Mouse (Mus musculus) stomach, embryonic 15.5 days (tissue): Measurements from ENCODE around the gene Armc8. TPM values are rescaled to one million over a fixed set of nuclear protein-coding genes. Genes with fewer than 3 reads are reported as not detected.

Experiments
- ATAC-seq: fragments of 200-750 bp; cut with Nextera tagmentation; 2 replicates; pipeline ENCODE4 v1.8.0; 2017; ENCODE audit warnings: low read depth, moderate number of reproducible peaks, moderate TSS enrichment; ENCODE audit not compliant: insufficient read depth, low FRiP score
- H3K27ac ChIP-seq: fragments of 300-500 bp; sonication (generic); 2 replicates; pipeline ENCODE4 v1.5.1; 2015; ENCODE audit warnings: mild to moderate bottlenecking, inconsistent platforms
- H3K27me3 ChIP-seq: fragments of 300-500 bp; sonication (generic); replicated peaks from 2 replicates; pipeline ENCODE4 v1.6.1; 2015; ENCODE audit warnings: inconsistent platforms
- H3K36me3 ChIP-seq: fragments of 300-500 bp; sonication (generic); 2 replicates; pipeline ENCODE4 v1.6.1; 2015; ENCODE audit warnings: inconsistent platforms
- H3K4me1 ChIP-seq: fragments of 300-500 bp; sonication (generic); 2 replicates; pipeline ENCODE4 v1.6.1; 2015; ENCODE audit warnings: inconsistent platforms
- H3K4me2 ChIP-seq: fragments of 300-500 bp; sonication (generic); 2 replicates; pipeline ENCODE4 v1.6.1; 2015; ENCODE audit warnings: mild to moderate bottlenecking, inconsistent platforms
- H3K4me3 ChIP-seq: fragments of 300-500 bp; sonication (generic); replicated peaks from 2 replicates; pipeline ENCODE4 v1.5.1; 2015; ENCODE audit warnings: inconsistent platforms
- H3K9ac ChIP-seq: fragments of 300-500 bp; sonication (generic); 2 replicates; pipeline ENCODE4 v1.6.1; 2015; ENCODE audit warnings: inconsistent platforms
- H3K9me3 ChIP-seq: fragments of 300-500 bp; sonication (generic); 2 replicates; pipeline ENCODE4 v1.6.1; 2016; ENCODE audit warnings: inconsistent platforms
- WGBS: fragments of 180-500 bp; shearing (Covaris S2); methylation state at CpG from one replicate; pipeline ENCODE4 v1.1.7; 2015; 5-methylcytosine and 5-hydroxymethylcytosine counted together
- polyA plus RNA-seq: library from polyadenylated mRNA; unstranded; fragments of >200 nt; fragmentation: Nextera tagmentation; extraction: Ambion mirVana; gene quantifications from 2 replicates; pipeline ENCODE4 v1.2.1, GENCODE M21; 2015

Gene Armc8
- polyA plus RNA-seq, 1 experiment from 2014 or later = 23.9 TPM

- H3K4me2 ChIP-seq = no peak overlapping the region
- no peaks in the 10 kb centered on the region for H3K9me3 ChIP-seq
- H3K4me3 ChIP-seq = no peak overlapping the region
- peaks cover 20% of the 10 kb centered on the region for H3K36me3 ChIP-seq
- no peak overlapping the region for H3K27ac ChIP-seq
- H3K4me1 ChIP-seq = no peaks in the 10 kb centered on the region
- H3K9ac ChIP-seq = no peak overlapping the region
- 79% methylated on average over 10 of the region's 10 CpGs for WGBS
- no peak for ATAC-seq
- no peaks in the 10 kb centered on the region for H3K27me3 ChIP-seq
Measured at GRCm38 (mm10) chr9:99492634-99493200, 76.0 kb downstream of the Armc8 start.

- no peak overlapping the region for H3K27ac ChIP-seq
- H3K27me3 ChIP-seq = no peaks in the 10 kb centered on the region
- ATAC-seq = no peak
- no peak overlapping the region for H3K9ac ChIP-seq
- H3K4me2 ChIP-seq = no peak overlapping the region
- 96% methylated on average over 4 of the region's 4 CpGs for WGBS
- H3K4me1 ChIP-seq = no peaks in the 10 kb centered on the region
- H3K9me3 ChIP-seq = no peaks in the 10 kb centered on the region
- peaks cover 22% of the 10 kb centered on the region for H3K36me3 ChIP-seq
- no peak overlapping the region for H3K4me3 ChIP-seq
Measured at GRCm38 (mm10) chr9:99491050-99491449, 77.6 kb downstream of the Armc8 start.

GRCm38 (mm10) chr9:99487841-99488240, 80.9 kb downstream of the Armc8 start:
- Histone ChIP-seq H3K27me3 (no peaks in the 10 kb centered on the region), H3K36me3 (peaks cover 18% of the 10 kb centered on the region), H3K4me3 (no peak overlapping the region), H3K27ac (no peak overlapping the region), H3K4me1 (no peaks in the 10 kb centered on the region), H3K9ac (no peak overlapping the region), H3K4me2 (no peak overlapping the region), H3K9me3 (no peaks in the 10 kb centered on the region)
- no peak for ATAC-seq
- WGBS = 77% methylated on average over 3 of the region's 3 CpGs

- Histone ChIP-seq H3K4me2 (no peak overlapping the region), H3K36me3 (peaks cover 18% of the 10 kb centered on the region), H3K4me1 (no peaks in the 10 kb centered on the region), H3K4me3 (no peak overlapping the region), H3K27ac (no peak overlapping the region), H3K27me3 (no peaks in the 10 kb centered on the region), H3K9ac (no peak overlapping the region), H3K9me3 (no peaks in the 10 kb centered on the region)
- ATAC-seq = no peak
- WGBS = 84% methylated on average over 8 of the region's 8 CpGs
Measured at GRCm38 (mm10) chr9:99487126-99487695, 81.5 kb downstream of the Armc8 start.

GRCm38 (mm10) chr9:99485144-99485543, 83.6 kb downstream of the Armc8 start:
- 91% methylated on average over 4 of the region's 4 CpGs for WGBS

GRCm38 (mm10) chr9:99484632-99485031, 84.1 kb downstream of the Armc8 start:
- H3K4me3 ChIP-seq = no peak overlapping the region
- no peak overlapping the region for H3K4me2 ChIP-seq
- H3K36me3 ChIP-seq = peaks cover 18% of the 10 kb centered on the region
- no peaks in the 10 kb centered on the region for H3K27me3 ChIP-seq
- no peaks in the 10 kb centered on the region for H3K9me3 ChIP-seq
- no peak for ATAC-seq
- H3K27ac ChIP-seq = no peak overlapping the region
- H3K4me1 ChIP-seq = 0 out of 2 replicates have a peak, but pooled peaks cover under 1% of the 10 kb centered on the region
- H3K9ac ChIP-seq = no peak overlapping the region

More at GRCm38 (mm10) chr9:99485144-99485543, 83.6 kb downstream of the Armc8 start:
- H3K27me3 ChIP-seq = no peaks in the 10 kb centered on the region
- no peak overlapping the region for H3K4me3 ChIP-seq
- no peak overlapping the region for H3K4me2 ChIP-seq
- H3K36me3 ChIP-seq = peaks cover 18% of the 10 kb centered on the region
- no peaks in the 10 kb centered on the region for H3K9me3 ChIP-seq
- ATAC-seq = no peak
- no peaks in the 10 kb centered on the region for H3K4me1 ChIP-seq
- H3K27ac ChIP-seq = no peak overlapping the region
- no peak overlapping the region for H3K9ac ChIP-seq

GRCm38 (mm10) chr9:99483191-99483590, 85.5 kb downstream of the Armc8 start:
- Histone ChIP-seq H3K4me3 (no peak overlapping the region), H3K27me3 (no peaks in the 10 kb centered on the region), H3K36me3 (peaks cover 18% of the 10 kb centered on the region), H3K27ac (no peak overlapping the region), H3K4me1 (0 out of 2 replicates have a peak, but pooled peaks cover 8% of the 10 kb centered on the region), H3K4me2 (no peak overlapping the region), H3K9me3 (no peaks in the 10 kb centered on the region), H3K9ac (no peak overlapping the region)
- ATAC-seq = no peak
- WGBS = 88% methylated on average over 4 of the region's 4 CpGs

- ATAC-seq = no peak
- 88% methylated on average over 4 of the region's 4 CpGs for WGBS
- H3K9me3 ChIP-seq = no peaks in the 10 kb centered on the region
- no peak overlapping the region for H3K9ac ChIP-seq
- H3K4me3 ChIP-seq = no peak overlapping the region
- H3K36me3 ChIP-seq = peaks cover 5% of the 10 kb centered on the region; the same call in 1 of the 2 replicates
- H3K4me1 ChIP-seq = 0 out of 2 replicates have a peak, but pooled peaks cover 8% of the 10 kb centered on the region
- H3K27ac ChIP-seq = no peak overlapping the region
- no peaks in the 10 kb centered on the region for H3K27me3 ChIP-seq
- no peak overlapping the region for H3K4me2 ChIP-seq
Measured at GRCm38 (mm10) chr9:99480764-99481163, 87.9 kb downstream of the Armc8 start.

GRCm38 (mm10) chr9:99479181-99479711, 89.5 kb downstream of the Armc8 start:
- 43% methylated on average over 9 of the region's 9 CpGs for whole genome bisulfite sequencing
- no peak overlapping the region for H3K4me3 ChIP-seq
- H3K36me3 ChIP-seq = 0 out of 2 replicates have a peak, but pooled peaks cover 3% of the 10 kb centered on the region
- H3K27me3 ChIP-seq = no peaks in the 10 kb centered on the region
- H3K9me3 ChIP-seq = no peaks in the 10 kb centered on the region
- 0 out of 2 replicates have a peak, but pooled peaks cover 8% of the 10 kb centered on the region for H3K4me1 ChIP-seq
- no peak overlapping the region for H3K4me2 ChIP-seq
- H3K9ac ChIP-seq = no peak overlapping the region
- H3K27ac ChIP-seq = 0 out of 2 replicates have a peak overlapping the region, but pooled peaks have one; percentile 26
- ATAC-seq = no peak; the same call in 1 of the 2 replicates

GRCm38 (mm10) chr9:99471334-99471733, 97.4 kb downstream of the Armc8 start:
- H3K36me3 ChIP-seq = 0 out of 2 replicates have a peak, but pooled peaks cover 3% of the 10 kb centered on the region
- H3K27me3 ChIP-seq = no peaks in the 10 kb centered on the region
- no peak for ATAC-seq
- no peak overlapping the region for H3K4me3 ChIP-seq
- no peaks in the 10 kb centered on the region for H3K4me1 ChIP-seq
- H3K9ac ChIP-seq = no peak overlapping the region
- H3K9me3 ChIP-seq = no peaks in the 10 kb centered on the region
- 66% methylated on average over 7 of the region's 7 CpGs for WGBS
- H3K4me2 ChIP-seq = no peak overlapping the region
- H3K27ac ChIP-seq = no peak overlapping the region

- Histone ChIP-seq H3K9me3 (no peaks in the 10 kb centered on the region), H3K4me3 (no peak overlapping the region), H3K36me3 (0 out of 2 replicates have a peak, but pooled peaks cover 3% of the 10 kb centered on the region), H3K9ac (no peak overlapping the region), H3K4me1 (no peaks in the 10 kb centered on the region), H3K27me3 (no peaks in the 10 kb centered on the region), H3K27ac (no peak overlapping the region), H3K4me2 (no peak overlapping the region)
- 60% methylated on average over 16 of the region's 16 CpGs for WGBS
- peak; percentile 20; the same call in 1 of the 2 replicates for ATAC-seq
Measured at GRCm38 (mm10) chr9:99470347-99471092, 98.2 kb downstream of the Armc8 start.
